Mouse (Mus musculus): ENCODE measurements around the gene AA986860. TPM values are rescaled to one million over a fixed set of nuclear protein-coding genes. Genes with fewer than 3 reads are reported as not detected.

AA986860 gene
- polyA plus RNA-seq, 1 experiment from 2014 or later = 17.7 TPM

DNA sequence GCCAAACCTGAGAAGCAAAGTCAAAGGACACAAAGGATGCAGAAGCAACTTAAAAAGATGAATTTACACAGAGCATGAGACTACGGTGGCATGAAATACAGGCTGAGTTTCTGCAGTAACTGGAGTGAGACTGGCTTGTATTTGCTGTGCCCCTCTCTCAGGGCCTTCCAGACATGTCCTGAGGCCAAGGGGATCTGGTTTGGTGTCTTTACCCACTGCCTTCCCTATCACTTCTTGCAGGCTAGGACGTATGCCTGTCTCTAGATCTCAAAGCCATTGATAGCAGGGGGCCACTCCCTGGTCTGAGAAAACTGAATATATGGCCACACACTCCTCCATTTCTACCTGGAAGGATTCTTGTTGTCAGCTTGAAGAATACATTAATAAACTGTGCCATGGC lies 12.4 kb downstream of the AA986860 start:
- ATAC-seq (replicated peaks; ENCODE audit: low FRiP score, low read depth) (no peak), DNase-seq (ENCODE audit: low spot score) (no peak)
- Histone ChIP-seq H3K4me3 (replicated peaks; ENCODE audit: low read depth, low read length) (no peak overlapping the region), H3K4me1 (replicated peaks; ENCODE audit: insufficient read depth, low read length) (no peaks in the 10 kb centered on the region; the same call in 1 of the 2 replicates), H3K27me3 (ENCODE audit: insufficient read depth, low read length) (no peaks in the 10 kb centered on the region), H3K9me3 (replicated peaks; ENCODE audit: low read length) (no peaks in the 10 kb centered on the region), H3K4me2 (ENCODE audit: low read length) (no peak overlapping the region), H3K27ac (no peak overlapping the region), H3K36me3 (ENCODE audit: insufficient read depth, low read length) (no peaks in the 10 kb centered on the region), H3K9ac (ENCODE audit: low read depth, low read length) (no peak overlapping the region)
- 74% methylated on average over 2 of the region's 2 CpGs for WGBS
- TF ChIP-seq CTCF (IDR thresholded peaks at IDR 0.05; ENCODE audit: low read depth) = no peak

DNA sequence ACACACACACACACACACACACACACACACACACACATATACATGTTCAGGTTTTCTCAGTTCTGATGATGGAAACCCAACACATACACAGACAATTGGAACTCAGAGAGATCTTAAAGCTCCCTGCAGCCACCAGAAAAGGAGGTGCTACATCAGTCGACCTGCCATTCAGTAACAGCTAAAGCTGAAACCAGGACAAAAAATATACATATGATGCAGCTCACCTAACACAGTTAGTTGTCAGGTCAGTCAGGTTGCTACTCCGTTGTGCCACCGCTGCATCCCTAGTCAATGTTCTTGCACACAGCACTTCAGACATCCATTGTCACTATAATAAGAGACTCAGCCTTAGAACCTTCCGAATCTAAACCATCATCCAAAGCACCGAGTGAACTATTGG lies 13.2 kb downstream of the AA986860 start:
- no peaks in the 10 kb centered on the region for H3K36me3 ChIP-seq (ENCODE audit: insufficient read depth, low read length)
- 90% methylated on average over 5 of the region's 5 CpGs for WGBS
- H3K27me3 ChIP-seq (ENCODE audit: insufficient read depth, low read length) = no peaks in the 10 kb centered on the region
- no peak overlapping the region for H3K27ac ChIP-seq
- DNase-seq (ENCODE audit: low spot score) = no peak
- TF ChIP-seq CTCF (IDR thresholded peaks at IDR 0.05; ENCODE audit: low read depth) = no peak
- H3K4me1 ChIP-seq (replicated peaks; ENCODE audit: insufficient read depth, low read length) = no peaks in the 10 kb centered on the region; the same call in 1 of the 2 replicates
- no peak overlapping the region for H3K9ac ChIP-seq (ENCODE audit: low read depth, low read length)
- no peak for ATAC-seq (replicated peaks; ENCODE audit: low FRiP score, low read depth)
- H3K4me2 ChIP-seq (ENCODE audit: low read length) = no peak overlapping the region
- H3K9me3 ChIP-seq (replicated peaks; ENCODE audit: low read length) = no peaks in the 10 kb centered on the region
- H3K4me3 ChIP-seq (replicated peaks; ENCODE audit: low read depth, low read length) = no peak overlapping the region

DNA sequence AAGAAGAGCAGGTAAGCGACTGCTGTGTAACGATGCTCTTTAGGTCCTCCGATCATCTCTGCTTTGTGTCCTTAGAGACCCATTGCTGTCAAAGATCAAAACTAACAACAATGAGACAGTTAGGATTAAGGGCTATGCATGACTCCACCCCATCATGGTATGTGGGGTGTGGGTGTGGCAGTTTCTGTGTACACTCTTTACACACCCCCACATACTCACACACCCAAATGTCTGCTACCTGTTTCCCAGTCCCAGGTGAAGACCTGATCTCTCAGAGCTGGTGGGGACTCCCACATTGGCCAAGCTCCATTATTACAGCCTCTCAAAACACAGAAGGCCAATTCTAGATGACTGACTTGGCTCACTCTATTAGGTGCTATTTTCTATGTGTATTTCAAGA lies 13.8 kb downstream of the AA986860 start:
- ATAC-seq (replicated peaks; ENCODE audit: low FRiP score, low read depth) (no peak), DNase-seq (ENCODE audit: low spot score) (no peak)
- no peak overlapping the region for H3K4me3 ChIP-seq (replicated peaks; ENCODE audit: low read depth, low read length)
- TF ChIP-seq CTCF (IDR thresholded peaks at IDR 0.05; ENCODE audit: low read depth) = no peak
- H3K27me3 ChIP-seq (ENCODE audit: insufficient read depth, low read length) = no peaks in the 10 kb centered on the region
- H3K4me2 ChIP-seq (ENCODE audit: low read length) = no peak overlapping the region
- no peak overlapping the region for H3K27ac ChIP-seq
- H3K36me3 ChIP-seq (ENCODE audit: insufficient read depth, low read length) = no peaks in the 10 kb centered on the region
- H3K9me3 ChIP-seq (replicated peaks; ENCODE audit: low read length) = no peaks in the 10 kb centered on the region
- H3K9ac ChIP-seq (ENCODE audit: low read depth, low read length) = no peak overlapping the region
- H3K4me1 ChIP-seq (replicated peaks; ENCODE audit: insufficient read depth, low read length) = no peaks in the 10 kb centered on the region; the same call in 1 of the 2 replicates
- WGBS = 92% methylated on average over 3 of the region's 3 CpGs

DNA sequence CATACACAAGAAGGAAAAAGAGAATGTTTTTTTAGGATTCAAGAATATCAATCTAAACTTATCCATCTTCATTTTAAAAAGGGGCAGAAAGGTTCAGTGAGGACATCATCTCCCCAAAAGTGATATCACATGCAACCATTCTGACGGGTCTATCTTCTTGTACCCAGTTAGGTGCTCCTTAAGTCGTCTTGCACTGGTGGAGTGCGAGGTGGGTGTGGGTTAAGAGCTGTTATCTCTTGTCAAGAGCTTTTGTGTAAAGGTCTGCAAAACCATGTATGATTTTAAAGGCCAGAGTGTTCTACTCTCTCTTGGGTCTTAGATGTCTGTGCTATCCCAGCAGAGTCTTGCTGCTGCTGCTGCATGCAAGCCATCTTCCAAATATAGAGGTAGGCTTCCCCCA lies 15.0 kb downstream of the AA986860 start:
- Histone ChIP-seq H3K4me2 (ENCODE audit: low read length) (no peak overlapping the region), H3K9ac (ENCODE audit: low read depth, low read length) (no peak overlapping the region), H3K27me3 (ENCODE audit: insufficient read depth, low read length) (no peaks in the 10 kb centered on the region), H3K27ac (no peak overlapping the region), H3K4me1 (replicated peaks; ENCODE audit: insufficient read depth, low read length) (no peaks in the 10 kb centered on the region), H3K36me3 (ENCODE audit: insufficient read depth, low read length) (no peaks in the 10 kb centered on the region), H3K9me3 (replicated peaks; ENCODE audit: low read length) (no peaks in the 10 kb centered on the region), H3K4me3 (replicated peaks; ENCODE audit: low read depth, low read length) (no peak overlapping the region)
- ATAC-seq (replicated peaks; ENCODE audit: low FRiP score, low read depth) (no peak), DNase-seq (ENCODE audit: low spot score) (no peak)
- TF ChIP-seq CTCF (IDR thresholded peaks at IDR 0.05; ENCODE audit: low read depth) = no peak
- 87% methylated on average over 3 of the region's 3 CpGs for WGBS

DNA sequence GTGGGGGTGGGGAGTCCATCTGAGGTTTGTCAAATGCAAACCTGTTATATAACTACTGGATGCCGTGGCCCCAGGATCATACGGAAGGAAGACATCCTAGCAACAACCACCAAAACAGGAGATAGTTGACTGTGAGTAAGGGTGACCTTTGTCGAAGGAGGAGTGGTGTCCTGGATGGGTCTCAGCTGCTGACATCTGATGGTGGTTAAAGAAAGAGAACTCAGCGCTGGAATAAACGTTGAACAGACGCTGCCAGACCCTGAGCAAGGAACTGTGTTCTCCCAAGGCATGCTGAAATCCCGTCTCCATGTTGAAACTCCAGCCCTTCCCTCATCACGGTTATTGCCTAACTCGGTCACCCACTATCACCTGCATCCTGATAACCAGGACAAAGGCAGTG lies 27.9 kb downstream of the AA986860 start:
- Histone ChIP-seq H3K27me3 (ENCODE audit: insufficient read depth, low read length) (no peaks in the 10 kb centered on the region), H3K36me3 (ENCODE audit: insufficient read depth, low read length) (no peaks in the 10 kb centered on the region), H3K4me3 (replicated peaks; ENCODE audit: low read depth, low read length) (no peak overlapping the region), H3K4me2 (ENCODE audit: low read length) (no peak overlapping the region), H3K9ac (ENCODE audit: low read depth, low read length) (no peak overlapping the region), H3K27ac (no peak overlapping the region), H3K9me3 (replicated peaks; ENCODE audit: low read length) (no peaks in the 10 kb centered on the region), H3K4me1 (replicated peaks; ENCODE audit: insufficient read depth, low read length) (no peaks in the 10 kb centered on the region)
- 80% methylated on average over 9 of the region's 9 CpGs for WGBS
- DNase-seq (ENCODE audit: low spot score) (no peak), ATAC-seq (replicated peaks; ENCODE audit: low FRiP score, low read depth) (no peak)
- no peak for TF ChIP-seq CTCF (IDR thresholded peaks at IDR 0.05; ENCODE audit: low read depth)

DNA sequence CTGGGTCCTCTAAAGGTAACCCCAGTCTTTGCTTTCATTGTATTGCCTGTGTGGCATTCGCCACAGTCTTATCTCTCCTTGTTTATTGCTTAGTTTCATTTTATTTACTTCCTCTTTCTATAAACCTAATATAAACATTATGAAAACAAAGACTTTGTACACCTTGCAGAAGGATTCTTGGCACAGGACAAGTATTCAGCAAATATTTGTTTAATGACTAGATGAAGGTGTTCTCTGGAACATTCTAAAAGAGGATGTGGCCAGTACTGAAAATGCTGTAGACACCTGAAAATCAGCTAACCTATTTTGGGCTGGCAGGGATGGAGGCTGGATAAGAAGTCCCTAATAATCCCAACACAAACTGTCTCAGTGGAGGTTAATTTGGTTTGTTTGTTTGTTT lies 29.8 kb downstream of the AA986860 start:
- Histone ChIP-seq H3K36me3 (ENCODE audit: insufficient read depth, low read length) (no peaks in the 10 kb centered on the region), H3K4me1 (replicated peaks; ENCODE audit: insufficient read depth, low read length) (no peaks in the 10 kb centered on the region), H3K9me3 (replicated peaks; ENCODE audit: low read length) (no peaks in the 10 kb centered on the region), H3K4me2 (ENCODE audit: low read length) (no peak overlapping the region), H3K27ac (no peak overlapping the region), H3K4me3 (replicated peaks; ENCODE audit: low read depth, low read length) (no peak overlapping the region), H3K9ac (ENCODE audit: low read depth, low read length) (no peak overlapping the region), H3K27me3 (ENCODE audit: insufficient read depth, low read length) (no peaks in the 10 kb centered on the region)
- no peak for DNase-seq (ENCODE audit: low spot score)
- TF ChIP-seq CTCF (IDR thresholded peaks at IDR 0.05; ENCODE audit: low read depth) = no peak
- ATAC-seq (replicated peaks; ENCODE audit: low FRiP score, low read depth) = no peak
- 86% methylated on average over 1 of the region's 1 CpGs for WGBS

GRCm38 (mm10) chr1:130762045-130762760 lies 30.4 kb downstream of the AA986860 start:
- TF ChIP-seq CTCF (IDR thresholded peaks at IDR 0.05; ENCODE audit: low read depth) = no peak
- 76% methylated on average over 3 of the region's 3 CpGs for WGBS
- Histone ChIP-seq H3K36me3 (ENCODE audit: insufficient read depth, low read length) (no peaks in the 10 kb centered on the region), H3K27ac (no peak overlapping the region), H3K27me3 (ENCODE audit: insufficient read depth, low read length) (no peaks in the 10 kb centered on the region), H3K4me2 (ENCODE audit: low read length) (no peak overlapping the region), H3K4me3 (replicated peaks; ENCODE audit: low read depth, low read length) (no peak overlapping the region), H3K4me1 (replicated peaks; ENCODE audit: insufficient read depth, low read length) (no peaks in the 10 kb centered on the region), H3K9ac (ENCODE audit: low read depth, low read length) (no peak overlapping the region), H3K9me3 (replicated peaks; ENCODE audit: low read length) (no peaks in the 10 kb centered on the region)
- DNase-seq (ENCODE audit: low spot score) (no peak), ATAC-seq (replicated peaks; ENCODE audit: low FRiP score, low read depth) (no peak)
